Mouse (Mus musculus) heart, embryonic 15.5 days (tissue): ENCODE data around the gene Nrxn2. TPM values are rescaled to one million over a fixed set of nuclear protein-coding genes. Genes with fewer than 3 reads are reported as not detected.

Experiments
- ATAC-seq: fragments of 200-750 bp; cut with Nextera tagmentation; replicated peaks from 2 replicates; pipeline ENCODE4 v1.8.0; 2017; ENCODE audit warnings: low read depth, moderate TSS enrichment; ENCODE audit not compliant: insufficient number of reproducible peaks, insufficient read depth, low FRiP score
- H3K27ac ChIP-seq: fragments of 300-500 bp; sonication (generic); 2 replicates; pipeline ENCODE4 v1.5.1; 2015; ENCODE audit warnings: mild to moderate bottlenecking, inconsistent platforms
- H3K27me3 ChIP-seq: fragments of 300-500 bp; sonication (generic); 2 replicates; pipeline ENCODE4 v1.6.1; 2015; ENCODE audit warnings: inconsistent platforms
- H3K36me3 ChIP-seq: fragments of 300-500 bp; sonication (generic); 2 replicates; pipeline ENCODE4 v1.6.1; 2015; ENCODE audit warnings: mild to moderate bottlenecking, inconsistent platforms
- H3K4me1 ChIP-seq: fragments of 300-500 bp; sonication (generic); replicated peaks from 2 replicates; pipeline ENCODE4 v1.6.1; 2015; ENCODE audit warnings: inconsistent platforms
- H3K4me2 ChIP-seq: fragments of 300-500 bp; sonication (generic); 2 replicates; pipeline ENCODE4 v1.6.1; 2015; ENCODE audit warnings: inconsistent platforms, mild to moderate bottlenecking, moderate library complexity
- H3K4me3 ChIP-seq: fragments of 300-500 bp; sonication (generic); 2 replicates; pipeline ENCODE4 v1.5.1; 2015; ENCODE audit warnings: mild to moderate bottlenecking, inconsistent platforms
- H3K9ac ChIP-seq: fragments of 300-500 bp; sonication (generic); 2 replicates; pipeline ENCODE4 v1.6.1; 2015; ENCODE audit warnings: mild to moderate bottlenecking, inconsistent platforms
- H3K9me3 ChIP-seq: fragments of 300-500 bp; sonication (generic); replicated peaks from 2 replicates; pipeline ENCODE4 v1.6.1; 2016; ENCODE audit warnings: inconsistent platforms
- WGBS: fragments of 180-500 bp; shearing (Covaris S2); methylation state at CpG from one replicate; pipeline ENCODE4 v1.1.7; 2015; ENCODE audit warnings: mixed read lengths; 5-methylcytosine and 5-hydroxymethylcytosine counted together
- polyA plus RNA-seq: library from polyadenylated mRNA; unstranded; fragments of >200 nt; fragmentation: Nextera tagmentation; extraction: Ambion mirVana; gene quantifications from 2 replicates; pipeline ENCODE4 v1.2.1, GENCODE M21; 2015

The Nrxn2 gene
- polyA plus RNA-seq, result 0.47 and 0.60 TPM in 2 replicates

DNA sequence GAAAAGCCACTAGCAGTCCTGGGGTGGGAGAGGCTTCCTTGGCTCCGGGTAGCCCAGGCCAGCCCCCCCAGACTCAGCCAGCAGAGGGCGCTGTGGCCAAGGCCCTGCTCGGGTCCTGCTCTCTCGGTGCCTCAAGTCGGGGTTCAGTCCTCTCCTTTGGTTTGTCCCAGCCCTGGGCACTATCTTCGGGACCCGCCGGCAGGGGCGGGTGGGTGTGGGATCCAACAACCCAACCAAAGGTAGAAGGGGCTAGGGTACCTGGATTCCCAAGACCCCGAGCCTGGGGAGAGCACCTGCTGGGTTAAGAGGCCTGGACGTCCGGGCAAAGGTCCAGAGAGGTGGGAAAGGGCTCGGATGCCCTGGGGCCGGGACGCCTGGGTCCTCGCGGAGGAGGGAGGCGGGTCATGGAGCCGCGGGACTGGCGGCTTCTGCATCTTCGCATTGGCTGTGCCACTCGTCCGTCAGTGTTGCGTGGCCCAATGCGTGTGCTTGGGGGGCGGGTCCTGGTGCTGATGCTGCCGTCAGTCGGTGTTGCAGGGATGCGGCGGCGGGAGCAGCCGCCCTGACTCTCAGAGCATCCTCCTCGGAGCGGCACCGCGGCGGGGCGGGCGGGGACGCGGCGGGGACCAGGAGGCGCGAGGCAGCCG, at the start of gene Nrxn2:
Gene Nrxn2 (plus strand): TSS at position 499 of the 647 bp plus-strand sequence.
- Histone ChIP-seq H3K27ac (no peak within 1 kb of the TSS), H3K4me2 (peak within 1 kb of the TSS; percentile 88), H3K9ac (no peak within 1 kb of the TSS), H3K4me1 (peaks cover 15% of the 10 kb centered on the region), H3K36me3 (no peaks in the 10 kb centered on the region), H3K4me3 (peak within 1 kb of the TSS; percentile 53), H3K27me3 (peaks cover 79% of the 10 kb centered on the region), H3K9me3 (no peaks in the 10 kb centered on the region)
- WGBS, result under 1% methylated on average over 46 of the region's 46 CpGs
- ATAC-seq, result peak; percentile 79

GRCm38 (mm10) chr19:6370175-6370574, 48.4 kb upstream of the Nrxn2 start:
- Histone ChIP-seq H3K27ac (no peak overlapping the region), H3K4me1 (peaks cover 28% of the 10 kb centered on the region), H3K9me3 (no peaks in the 10 kb centered on the region), H3K4me3 (no peak overlapping the region), H3K27me3 (no peaks in the 10 kb centered on the region), H3K4me2 (no peak overlapping the region), H3K36me3 (peaks cover 96% of the 10 kb centered on the region), H3K9ac (no peak overlapping the region)
- no peak for ATAC-seq
- 84% methylated on average over 2 of the region's 2 CpGs for WGBS

DNA sequence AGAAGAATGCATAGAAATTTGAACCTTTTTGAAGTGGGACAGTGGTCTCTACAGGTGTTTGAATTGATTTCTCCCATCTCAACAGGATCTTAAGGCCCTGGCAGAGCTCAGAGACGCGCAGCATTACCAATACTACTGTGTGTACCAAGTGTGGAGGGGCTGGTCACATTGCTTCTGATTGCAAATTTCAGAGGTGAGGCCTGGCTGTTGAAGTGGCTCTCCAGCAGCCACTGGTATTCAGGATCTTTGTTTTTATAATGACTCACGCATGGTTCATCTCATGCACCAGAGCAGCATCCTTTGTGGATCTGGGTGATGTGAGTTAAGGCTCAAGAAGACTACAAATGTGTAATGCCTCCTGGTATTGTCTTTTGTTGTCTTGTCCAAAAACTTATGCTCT, 46.1 kb upstream of the Nrxn2 start:
- Histone ChIP-seq H3K27me3 (no peaks in the 10 kb centered on the region), H3K4me2 (no peak overlapping the region), H3K4me1 (peaks cover 27% of the 10 kb centered on the region), H3K36me3 (peaks cover 98% of the 10 kb centered on the region), H3K9ac (no peak overlapping the region), H3K4me3 (no peak overlapping the region), H3K27ac (no peak overlapping the region), H3K9me3 (no peaks in the 10 kb centered on the region)
- 90% methylated on average over 3 of the region's 3 CpGs for WGBS
- no peak for ATAC-seq

- peaks cover 32% of the 10 kb centered on the region for H3K4me1 ChIP-seq
- H3K4me2 ChIP-seq, result no peak overlapping the region
- no peaks in the 10 kb centered on the region for H3K9me3 ChIP-seq
- H3K36me3 ChIP-seq, result peaks cover 98% of the 10 kb centered on the region
- H3K27me3 ChIP-seq, result no peaks in the 10 kb centered on the region
- H3K9ac ChIP-seq, result no peak overlapping the region
- 0 out of 2 replicates have a peak, but pooled peaks have one; percentile 20 for ATAC-seq
- 60% methylated on average over 12 of the region's 12 CpGs for WGBS
- peak overlapping the region; percentile 31 for H3K27ac ChIP-seq
- no peak overlapping the region for H3K4me3 ChIP-seq
Measured at GRCm38 (mm10) chr19:6373539-6374400, 44.8 kb upstream of the Nrxn2 start.

DNA sequence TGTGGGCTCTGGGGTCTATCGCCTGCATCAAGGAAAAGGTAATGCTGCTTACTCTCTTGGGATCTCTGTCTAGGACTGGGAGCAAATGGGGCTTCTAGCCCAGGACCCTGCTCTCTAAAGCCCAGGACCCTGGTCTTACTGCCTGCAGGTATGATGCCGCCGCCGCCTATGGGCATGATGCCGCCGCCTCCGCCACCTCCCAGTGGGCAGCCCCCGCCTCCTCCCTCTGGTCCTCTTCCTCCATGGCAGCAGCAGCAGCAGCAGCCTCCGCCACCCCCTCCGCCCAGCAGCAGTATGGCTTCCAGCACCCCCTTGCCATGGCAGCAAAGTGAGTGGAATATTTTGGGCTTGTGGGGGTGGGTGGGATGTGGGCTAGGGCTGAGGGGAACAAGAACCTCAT, 44.0 kb upstream of the Nrxn2 start:
- Histone ChIP-seq H3K9me3 (no peaks in the 10 kb centered on the region), H3K36me3 (peaks cover 96% of the 10 kb centered on the region), H3K27me3 (no peaks in the 10 kb centered on the region), H3K4me2 (no peak overlapping the region), H3K27ac (no peak overlapping the region), H3K4me3 (no peak overlapping the region), H3K9ac (no peak overlapping the region), H3K4me1 (peaks cover 32% of the 10 kb centered on the region)
- ATAC-seq, result no peak
- 94% methylated on average over 10 of the region's 10 CpGs for WGBS

- Histone ChIP-seq H3K4me3 (no peak overlapping the region), H3K4me2 (no peak overlapping the region), H3K27me3 (no peaks in the 10 kb centered on the region), H3K36me3 (peaks cover 88% of the 10 kb centered on the region), H3K9ac (no peak overlapping the region), H3K9me3 (no peaks in the 10 kb centered on the region), H3K27ac (no peak overlapping the region), H3K4me1 (peaks cover 32% of the 10 kb centered on the region)
- ATAC-seq, result no peak
- WGBS, result 90% methylated on average over 40 of the region's 42 CpGs
Measured at GRCm38 (mm10) chr19:6375423-6376254, 42.9 kb upstream of the Nrxn2 start.

DNA sequence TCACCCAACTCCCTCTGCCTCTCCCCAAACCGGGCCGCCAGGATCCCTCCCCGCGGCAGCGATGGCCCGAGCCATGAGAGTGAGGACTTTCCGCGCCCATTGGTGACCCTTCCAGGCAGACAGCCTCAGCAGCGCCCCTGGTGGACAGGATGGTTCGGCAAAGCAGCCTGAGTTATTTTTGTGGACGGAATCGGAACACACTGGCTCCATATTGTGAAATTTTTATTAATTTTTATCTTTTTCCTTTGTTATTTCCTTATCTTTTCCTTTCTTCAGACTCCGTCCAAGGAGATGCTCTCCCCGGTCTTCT, 42.3 kb upstream of the Nrxn2 start:
- H3K4me1 ChIP-seq, result peaks cover 32% of the 10 kb centered on the region
- no peak overlapping the region for H3K4me3 ChIP-seq
- H3K9me3 ChIP-seq, result no peaks in the 10 kb centered on the region
- H3K4me2 ChIP-seq, result no peak overlapping the region
- 75% methylated on average over 14 of the region's 14 CpGs for WGBS
- no peak overlapping the region for H3K27ac ChIP-seq
- peaks cover 83% of the 10 kb centered on the region for H3K36me3 ChIP-seq
- no peaks in the 10 kb centered on the region for H3K27me3 ChIP-seq
- no peak overlapping the region for H3K9ac ChIP-seq
- no peak for ATAC-seq

DNA sequence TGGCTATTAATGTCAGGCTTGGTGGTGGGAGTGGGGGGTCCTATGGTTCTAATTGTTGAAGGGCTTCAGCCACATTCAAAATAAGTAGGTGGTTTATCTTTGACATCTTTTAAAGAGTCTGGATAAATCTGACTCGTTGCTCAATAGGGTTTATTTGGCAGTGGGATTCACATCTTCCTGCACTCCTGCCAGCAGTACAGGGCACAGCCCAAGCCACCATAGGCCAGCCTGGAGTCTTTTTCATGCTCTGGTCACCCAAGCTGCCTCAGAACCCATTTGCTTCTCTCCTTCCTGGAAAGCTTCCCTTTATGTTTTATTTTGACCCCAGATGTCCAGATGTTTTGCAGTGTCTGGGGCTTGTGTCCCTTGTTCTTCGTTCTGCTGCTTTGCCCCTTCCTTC, 41.9 kb upstream of the Nrxn2 start:
- H3K4me2 ChIP-seq, result no peak overlapping the region
- WGBS, result 71% methylated on average over 2 of the region's 2 CpGs
- H3K9ac ChIP-seq, result no peak overlapping the region
- ATAC-seq, result no peak
- H3K4me3 ChIP-seq, result no peak overlapping the region
- peaks cover 79% of the 10 kb centered on the region for H3K36me3 ChIP-seq
- no peaks in the 10 kb centered on the region for H3K9me3 ChIP-seq
- no peaks in the 10 kb centered on the region for H3K27me3 ChIP-seq
- 0 out of 2 replicates have a peak overlapping the region, but pooled peaks have one; percentile 8 for H3K27ac ChIP-seq
- peaks cover 32% of the 10 kb centered on the region for H3K4me1 ChIP-seq

DNA sequence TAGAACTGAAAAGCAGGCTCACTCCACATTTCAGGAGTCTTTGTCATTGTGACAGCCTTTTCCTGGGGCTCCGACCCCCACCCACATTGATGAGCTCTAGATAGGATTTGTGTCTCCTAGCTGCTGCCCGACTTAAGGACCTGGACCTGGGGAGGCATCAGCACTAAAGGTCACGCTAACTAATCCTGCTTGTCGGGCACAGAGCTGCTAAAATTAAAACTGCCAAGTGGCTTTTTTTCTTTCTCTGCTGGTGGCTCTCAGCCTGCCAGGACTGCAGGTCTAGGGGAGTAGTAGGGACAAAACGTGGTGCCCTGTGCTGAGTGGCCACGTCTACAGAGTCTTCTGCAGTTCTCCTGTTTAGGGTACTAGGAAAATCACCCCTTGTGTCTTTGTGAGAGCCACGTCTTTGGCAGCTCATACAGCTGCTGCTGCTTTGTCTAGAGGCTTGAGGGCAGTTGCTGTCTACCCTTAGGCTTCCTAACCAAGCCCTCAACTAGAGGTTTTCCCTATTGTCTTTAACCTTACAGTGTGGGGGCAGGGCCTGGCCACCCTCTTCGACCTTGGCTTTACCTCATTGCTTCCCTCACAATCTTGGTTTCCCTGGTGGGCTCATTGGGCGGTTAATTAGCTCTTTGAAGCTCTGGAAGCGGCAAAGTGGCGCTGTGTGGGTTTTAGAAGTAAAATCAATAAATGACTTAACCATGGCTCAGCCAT, 41.0 kb upstream of the Nrxn2 start:
- WGBS, result 64% methylated on average over 11 of the region's 11 CpGs
- Histone ChIP-seq H3K4me3 (no peak overlapping the region), H3K9ac (0 out of 2 replicates have a peak overlapping the region, but pooled peaks have one; percentile 13), H3K4me1 (peaks cover 36% of the 10 kb centered on the region), H3K4me2 (no peak overlapping the region), H3K9me3 (no peaks in the 10 kb centered on the region), H3K27me3 (no peaks in the 10 kb centered on the region), H3K36me3 (peaks cover 70% of the 10 kb centered on the region), H3K27ac (peak overlapping the region; percentile 75)
- ATAC-seq, result no peak

- 86% methylated on average over 9 of the region's 9 CpGs for WGBS
- Histone ChIP-seq H3K9me3 (no peaks in the 10 kb centered on the region), H3K4me2 (no peak overlapping the region), H3K36me3 (peaks cover 40% of the 10 kb centered on the region), H3K27me3 (no peaks in the 10 kb centered on the region), H3K27ac (no peak overlapping the region), H3K4me1 (peaks cover 55% of the 10 kb centered on the region), H3K9ac (no peak overlapping the region), H3K4me3 (no peak overlapping the region)
- ATAC-seq, result no peak
Measured at GRCm38 (mm10) chr19:6380411-6381166, 37.9 kb upstream of the Nrxn2 start.
